Mouse (Mus musculus) kidney, postnatal 0 days (tissue): ENCODE results near the gene Nanog. TPM values are rescaled to one million over a fixed set of nuclear protein-coding genes. Genes with fewer than 3 reads are reported as not detected.
"Not testable (repeated sequence)": the region's sequence is repeated elsewhere in the genome, so short reads cannot be mapped to it uniquely, and the experiment has no call there.

Experiments
- ATAC-seq: fragments of 200-750 bp; cut with Nextera tagmentation; replicated peaks from 2 replicates; pipeline ENCODE4 v1.8.0; 2017; ENCODE audit warnings: low read depth, moderate number of reproducible peaks, moderate TSS enrichment, moderate library complexity; ENCODE audit not compliant: low FRiP score
- DNase-seq: peaks from one replicate; pipeline ENCODE4 v3.0.0-alpha.2; 2016; ENCODE audit warnings: low spot score
- H3K27ac ChIP-seq: fragments of 300-500 bp; sonication (generic); 2 replicates; pipeline ENCODE4 v1.5.1; 2014; ENCODE audit warnings: mild to moderate bottlenecking
- H3K27me3 ChIP-seq: fragments of 300-500 bp; sonication (generic); 2 replicates; pipeline ENCODE4 v1.6.1; 2014; ENCODE audit warnings: low read length, mixed read lengths; ENCODE audit not compliant: insufficient read depth
- H3K36me3 ChIP-seq: fragments of 300-500 bp; sonication (generic); 2 replicates; pipeline ENCODE4 v1.6.1; 2014; ENCODE audit warnings: low read length, mixed read lengths; ENCODE audit not compliant: insufficient read depth
- H3K4me1 ChIP-seq: fragments of 300-500 bp; sonication (generic); replicated peaks from 2 replicates; pipeline ENCODE4 v1.6.1; 2014; ENCODE audit warnings: antibody characterized with exemption, low read length, mixed read lengths; ENCODE audit not compliant: insufficient read depth
- H3K4me2 ChIP-seq: fragments of 300-500 bp; sonication (generic); 2 replicates; pipeline ENCODE4 v1.6.1; 2014; ENCODE audit warnings: mild to moderate bottlenecking, low read length, moderate library complexity, mixed read lengths
- H3K4me3 ChIP-seq: fragments of 300-500 bp; sonication (generic); replicated peaks from 2 replicates; pipeline ENCODE4 v1.5.1; 2014; ENCODE audit warnings: low read depth, low read length
- H3K9ac ChIP-seq: fragments of 300-500 bp; sonication (generic); 2 replicates; pipeline ENCODE4 v1.6.1; 2014; ENCODE audit warnings: low read depth, low read length
- H3K9me3 ChIP-seq: fragments of 300-500 bp; sonication (generic); replicated peaks from 2 replicates; pipeline ENCODE4 v1.6.1; 2016; ENCODE audit warnings: low read length, inconsistent platforms, mixed read lengths
- CTCF ChIP-seq: IDR thresholded peaks from 2 replicates; pipeline ENCODE4 v1.5.1; 2016; ENCODE audit warnings: antibody characterized with exemption, low read depth, mild to moderate bottlenecking, moderate library complexity
- WGBS: fragments of 180-500 bp; shearing (Covaris S2); extraction: QIAGEN DNeasy Blood & Tissue Kit; methylation state at CpG from one replicate; pipeline ENCODE4 v1.1.7; 2014; 5-methylcytosine and 5-hydroxymethylcytosine counted together
- polyA plus RNA-seq: library from polyadenylated mRNA; unstranded; fragments of >200 nt; fragmentation: Nextera tagmentation; extraction: Ambion mirVana; gene quantifications from 2 replicates; pipeline ENCODE4 v1.2.1, GENCODE M21; 2015

The Nanog gene
- polyA plus RNA-seq, 1 experiment from 2014 or later, result not detected

GRCm38 (mm10) chr6:122708826-122709225, 1.5 kb downstream of the Nanog start:
- ATAC-seq, result no peak
- Histone ChIP-seq H3K9me3 (no peaks in the 10 kb centered on the region), H3K4me1 (no peaks in the 10 kb centered on the region), H3K4me2 (no peak overlapping the region), H3K9ac (no peak overlapping the region), H3K4me3 (no peak overlapping the region), H3K27me3 (no peaks in the 10 kb centered on the region; the same call in 1 of the 2 replicates), H3K36me3 (no peaks in the 10 kb centered on the region), H3K27ac (no peak overlapping the region)
- 0 out of 2 replicates have a peak, but pooled peaks have one; percentile 12 for TF ChIP-seq CTCF
- DNase-seq, result no peak
- WGBS, result 73% methylated on average over 4 of the region's 4 CpGs

- H3K4me3 ChIP-seq, result no peak overlapping the region
- no peaks in the 10 kb centered on the region; the same call in 1 of the 2 replicates for H3K27me3 ChIP-seq
- DNase-seq (no peak), ATAC-seq (no peak)
- no peaks in the 10 kb centered on the region for H3K9me3 ChIP-seq
- H3K4me2 ChIP-seq, result no peak overlapping the region
- no peaks in the 10 kb centered on the region for H3K36me3 ChIP-seq
- no peak overlapping the region for H3K9ac ChIP-seq
- no peak overlapping the region for H3K27ac ChIP-seq
- TF ChIP-seq CTCF, result no peak
- no peaks in the 10 kb centered on the region for H3K4me1 ChIP-seq
- WGBS, result 72% methylated on average over 2 of the region's 2 CpGs
Measured at GRCm38 (mm10) chr6:122711455-122711854, 4.2 kb downstream of the Nanog start.

- not testable (repeated sequence) for ATAC-seq, H3K4me3 ChIP-seq, H3K4me1 ChIP-seq, DNase-seq, H3K9me3 ChIP-seq, H3K27me3 ChIP-seq, H3K36me3 ChIP-seq, H3K9ac ChIP-seq, H3K4me2 ChIP-seq, H3K27ac ChIP-seq
- 87% methylated on average over 7 of the region's 7 CpGs for WGBS
Measured at GRCm38 (mm10) chr6:122713116-122713515, 5.8 kb downstream of the Nanog start.

- Histone ChIP-seq H3K27ac (no peak overlapping the region), H3K36me3 (no peaks in the 10 kb centered on the region), H3K9me3 (no peaks in the 10 kb centered on the region), H3K9ac (no peak overlapping the region), H3K4me1 (no peaks in the 10 kb centered on the region), H3K4me3 (no peak overlapping the region), H3K27me3 (no peaks in the 10 kb centered on the region), H3K4me2 (no peak overlapping the region)
- 46% methylated on average over 7 of the region's 7 CpGs for WGBS
- TF ChIP-seq CTCF, result no peak
- DNase-seq (no peak), ATAC-seq (no peak)
Measured at GRCm38 (mm10) chr6:122714707-122715365, 7.5 kb downstream of the Nanog start.

GRCm38 (mm10) chr6:122715886-122716285, 8.6 kb downstream of the Nanog start:
- Histone ChIP-seq H3K36me3 (no peaks in the 10 kb centered on the region), H3K27ac (no peak overlapping the region), H3K9me3 (no peaks in the 10 kb centered on the region), H3K27me3 (no peaks in the 10 kb centered on the region), H3K9ac (no peak overlapping the region), H3K4me3 (no peak overlapping the region), H3K4me1 (no peaks in the 10 kb centered on the region), H3K4me2 (no peak overlapping the region)
- TF ChIP-seq CTCF, result no peak
- WGBS, result 7% methylated on average over 4 of the region's 4 CpGs
- no peak for DNase-seq
- no peak for ATAC-seq

- H3K9me3 ChIP-seq, H3K4me3 ChIP-seq, H3K36me3 ChIP-seq, H3K9ac ChIP-seq, H3K27ac ChIP-seq, H3K4me2 ChIP-seq, DNase-seq, H3K27me3 ChIP-seq, H3K4me1 ChIP-seq, ATAC-seq: not testable (repeated sequence)
- 86% methylated on average over 1 of the region's 1 CpGs for WGBS
Measured at GRCm38 (mm10) chr6:122718224-122718623, 10.9 kb downstream of the Nanog start.

- ATAC-seq (no peak), DNase-seq (peak; percentile 78)
- 32% methylated on average over 2 of the region's 2 CpGs for WGBS
- Histone ChIP-seq H3K9me3 (no peaks in the 10 kb centered on the region), H3K4me2 (no peak overlapping the region), H3K27ac (no peak overlapping the region), H3K27me3 (no peaks in the 10 kb centered on the region), H3K36me3 (no peaks in the 10 kb centered on the region), H3K4me1 (no peaks in the 10 kb centered on the region), H3K4me3 (no peak overlapping the region), H3K9ac (no peak overlapping the region)
- peak; percentile 85 for TF ChIP-seq CTCF
Measured at GRCm38 (mm10) chr6:122719942-122720341, 12.7 kb downstream of the Nanog start.
